Mouse (Mus musculus): ENCODE measurements around the gene Hist1h3e.

Hist1h3e gene

DNA sequence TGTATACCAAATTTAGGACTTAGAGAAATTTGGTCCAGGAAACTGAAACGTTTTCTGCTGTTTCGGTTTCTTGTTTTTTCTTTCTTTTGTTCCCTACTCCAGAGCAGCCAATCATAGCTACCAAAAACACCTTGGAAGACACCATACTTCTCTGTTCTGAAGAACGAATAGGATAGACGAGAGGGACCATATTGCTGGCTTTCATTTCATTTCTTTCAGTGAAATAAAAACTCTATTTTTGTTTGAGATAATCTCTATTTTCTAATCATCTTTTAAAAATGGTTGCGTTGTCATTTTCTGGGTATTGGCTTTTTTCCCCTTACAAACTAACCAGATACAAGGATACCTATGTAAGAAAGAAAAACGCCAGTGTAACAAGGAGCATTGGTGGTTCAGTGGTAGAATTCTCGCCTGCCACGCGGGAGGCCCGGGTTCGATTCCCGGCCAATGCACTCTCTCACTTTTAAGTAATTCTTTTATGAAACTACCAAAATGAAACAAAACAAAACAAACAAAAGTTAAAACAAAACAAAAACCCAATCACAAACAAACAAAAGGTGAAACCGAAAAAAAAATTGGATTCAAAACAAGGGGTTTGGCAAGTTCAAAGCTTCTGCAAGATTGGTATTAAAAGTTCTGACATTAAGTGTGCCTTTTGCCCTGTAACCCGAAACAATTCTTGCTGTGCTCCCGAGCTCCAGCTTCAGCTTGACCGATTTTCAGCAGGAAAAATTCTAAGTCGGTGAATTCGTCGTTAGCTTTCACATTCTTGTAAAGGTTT lies 45.2 kb downstream of the Hist1h3e start:
- DNase-seq, result peak; percentile 90

DNA sequence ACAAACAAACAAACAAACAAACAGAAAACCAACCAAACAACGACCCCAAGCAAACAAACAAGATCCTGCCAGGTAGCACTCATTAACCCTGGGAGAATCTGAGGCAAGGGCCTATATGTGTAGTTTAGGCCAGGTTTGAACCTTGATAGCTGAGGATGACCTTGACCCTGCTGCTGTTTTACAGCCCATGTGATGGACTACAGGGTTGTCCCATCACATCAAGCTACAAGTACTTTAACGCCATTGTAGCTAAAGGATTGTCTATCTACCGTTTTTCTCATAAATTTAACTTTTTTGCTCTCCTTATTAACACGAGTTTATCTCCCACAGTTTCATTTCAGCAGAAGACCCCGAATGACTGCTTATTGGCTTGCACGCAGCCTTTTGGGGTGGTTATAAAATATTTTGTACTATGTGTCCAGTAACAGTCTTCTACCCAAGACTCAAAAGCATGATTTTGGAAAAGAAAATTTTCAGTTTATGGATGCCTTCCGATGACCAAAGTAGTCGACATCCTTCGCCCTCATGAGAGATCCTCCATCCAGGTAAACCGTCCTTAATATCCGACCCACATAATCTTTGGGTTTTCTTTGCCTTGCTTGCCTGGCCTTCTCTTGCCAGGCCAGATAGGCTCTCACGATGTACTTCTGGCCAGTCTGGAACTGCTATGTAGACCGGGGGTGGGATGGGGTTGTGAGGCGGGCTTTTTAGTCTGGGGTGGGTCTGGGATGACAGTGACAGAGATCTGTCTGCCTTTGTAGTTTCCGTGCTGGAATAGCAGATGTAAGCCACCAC lies 46.1 kb downstream of the Hist1h3e start:
- DNase-seq, result no peak

DNA sequence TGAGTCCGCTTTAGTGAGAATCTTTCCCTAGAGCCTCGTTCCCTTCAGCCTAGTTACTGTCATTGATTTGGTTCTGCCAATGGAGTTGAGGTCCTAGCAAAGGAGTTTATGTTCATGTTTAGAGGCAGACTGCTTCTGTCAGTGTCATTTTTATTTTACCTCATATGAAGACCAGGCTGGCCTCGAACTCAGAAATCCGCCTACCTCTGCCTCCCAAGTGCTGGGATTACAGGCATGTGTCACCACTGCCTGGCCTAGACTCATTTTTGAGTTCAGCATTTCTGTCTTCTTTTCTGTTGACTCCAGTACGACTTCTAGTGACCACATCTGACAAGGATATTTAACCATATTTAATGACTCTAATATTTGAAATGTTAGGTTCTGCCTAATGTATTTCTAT lies 46.9 kb downstream of the Hist1h3e start:
- DNase-seq, result no peak

DNA sequence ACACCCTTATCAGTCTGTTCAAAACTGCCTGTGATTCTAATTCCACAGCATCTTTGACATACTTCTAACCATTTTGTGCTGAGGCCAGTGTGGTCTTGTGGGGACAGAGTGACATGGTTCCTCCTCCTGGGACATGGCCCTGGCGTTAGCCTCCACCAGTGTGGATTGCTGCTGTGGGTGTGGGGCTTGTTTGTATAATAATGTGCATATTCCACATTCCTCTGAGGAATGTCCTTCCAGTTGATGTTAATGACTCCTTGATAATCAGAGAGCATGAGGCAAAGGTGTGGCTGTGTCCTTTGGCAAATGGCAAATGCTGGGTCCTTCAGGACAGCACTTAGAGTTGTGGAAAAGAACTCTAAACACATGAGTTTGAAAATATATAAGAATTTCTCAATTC lies 48.7 kb downstream of the Hist1h3e start:
- no peak for DNase-seq
